Mouse (Mus musculus): ENCODE results near the gene Ankrd44. TPM values are rescaled to one million over a fixed set of nuclear protein-coding genes. Genes with fewer than 3 reads are reported as not detected.

The Ankrd44 gene
- polyA plus RNA-seq, 1 experiment from 2014 or later = 6.3 TPM

DNA sequence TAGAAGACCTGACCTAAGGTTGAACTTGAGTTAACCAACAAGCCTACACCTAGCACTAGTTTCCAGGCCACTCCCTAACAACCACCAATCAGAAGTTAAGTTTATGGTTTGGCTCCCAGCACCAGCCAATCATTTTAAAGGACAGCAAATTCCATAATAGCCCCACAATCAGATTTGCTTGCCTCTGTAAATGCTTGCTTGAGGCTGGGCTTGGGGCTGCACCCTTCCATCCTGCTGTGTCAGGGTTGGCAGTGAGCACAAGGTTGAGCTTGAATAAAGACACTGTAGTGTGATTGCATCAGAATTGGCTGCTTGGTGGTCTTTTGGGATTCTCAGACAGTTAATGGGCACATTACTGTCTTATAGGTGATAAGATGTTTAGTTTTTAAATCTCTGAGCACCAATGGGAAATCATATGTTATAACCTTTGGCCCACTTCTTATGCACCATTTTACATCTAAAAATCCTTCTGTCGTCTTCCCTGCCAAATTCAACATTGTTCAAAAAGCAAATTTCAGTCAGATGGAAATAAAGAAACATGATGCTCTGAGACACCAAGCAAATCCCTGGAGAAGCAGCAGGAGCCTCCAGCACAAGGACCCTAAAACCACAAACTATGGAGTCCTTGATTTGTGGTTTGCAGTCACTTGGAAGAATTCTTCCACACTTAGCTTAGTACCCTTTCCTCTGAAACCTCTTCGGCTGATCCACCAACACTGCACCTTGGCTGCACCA lies 119.9 kb downstream of the Ankrd44 start:
- Histone ChIP-seq H3K4me2 (no peak overlapping the region), H3K27me3 (replicated peaks) (no peaks in the 10 kb centered on the region), H3K9me3 (no peaks in the 10 kb centered on the region), H3K9ac (no peak overlapping the region), H3K27ac (replicated peaks) (no peak overlapping the region), H3K36me3 (no peaks in the 10 kb centered on the region), H3K4me3 (no peak overlapping the region), H3K4me1 (peaks cover 11% of the 10 kb centered on the region)
- WGBS = 71% methylated on average over 2 of the region's 2 CpGs
- ATAC-seq (ENCODE audit: extremely low read depth, insufficient number of reproducible peaks, low FRiP score, low TSS enrichment) = no peak

DNA sequence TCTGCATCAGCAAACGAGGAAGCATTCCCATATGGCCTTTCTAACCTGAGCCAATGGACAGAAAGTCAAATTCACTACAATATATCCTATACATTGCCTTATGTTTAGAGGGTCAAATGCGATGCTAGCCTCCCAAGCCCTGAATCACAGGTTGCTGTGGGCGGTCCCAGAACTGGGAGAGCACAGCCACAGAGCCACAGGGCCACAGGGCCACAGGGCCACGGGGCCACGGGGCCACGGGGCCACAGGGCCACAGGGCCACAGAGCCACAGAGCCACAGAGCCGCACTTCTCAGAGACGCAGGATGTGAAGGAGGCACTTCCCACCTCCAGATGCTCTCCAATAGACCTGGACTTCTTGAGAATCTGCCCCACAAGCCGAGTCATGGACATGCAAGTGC lies 121.8 kb downstream of the Ankrd44 start:
- Histone ChIP-seq H3K4me2 (no peak overlapping the region), H3K9me3 (no peaks in the 10 kb centered on the region), H3K4me1 (no peaks in the 10 kb centered on the region), H3K4me3 (no peak overlapping the region), H3K27ac (replicated peaks) (no peak overlapping the region), H3K9ac (no peak overlapping the region), H3K36me3 (no peaks in the 10 kb centered on the region), H3K27me3 (replicated peaks) (no peaks in the 10 kb centered on the region)
- ATAC-seq (ENCODE audit: extremely low read depth, insufficient number of reproducible peaks, low FRiP score, low TSS enrichment) = no peak
- WGBS = 90% methylated on average over 9 of the region's 9 CpGs

DNA sequence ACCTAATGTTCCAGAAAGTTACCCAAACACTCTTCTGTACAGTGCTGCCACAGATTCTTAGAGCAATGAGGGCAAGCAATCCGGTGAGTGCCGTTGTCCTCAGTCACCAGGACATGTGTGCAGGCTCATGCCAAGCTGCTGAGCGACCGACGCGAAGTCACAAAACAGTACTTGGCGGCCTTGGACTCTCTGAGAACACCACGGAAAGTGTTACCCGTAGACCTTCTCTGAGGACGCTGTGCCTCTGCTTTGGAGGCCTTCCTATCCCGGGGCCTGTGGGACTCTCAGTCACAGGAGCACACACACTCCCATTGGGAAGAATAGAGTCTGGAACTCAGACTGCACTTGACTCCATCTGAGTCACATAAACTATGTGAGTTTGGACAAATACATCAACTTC lies 123.5 kb downstream of the Ankrd44 start:
- WGBS = 68% methylated on average over 11 of the region's 11 CpGs
- ATAC-seq (ENCODE audit: extremely low read depth, insufficient number of reproducible peaks, low FRiP score, low TSS enrichment) = no peak

DNA sequence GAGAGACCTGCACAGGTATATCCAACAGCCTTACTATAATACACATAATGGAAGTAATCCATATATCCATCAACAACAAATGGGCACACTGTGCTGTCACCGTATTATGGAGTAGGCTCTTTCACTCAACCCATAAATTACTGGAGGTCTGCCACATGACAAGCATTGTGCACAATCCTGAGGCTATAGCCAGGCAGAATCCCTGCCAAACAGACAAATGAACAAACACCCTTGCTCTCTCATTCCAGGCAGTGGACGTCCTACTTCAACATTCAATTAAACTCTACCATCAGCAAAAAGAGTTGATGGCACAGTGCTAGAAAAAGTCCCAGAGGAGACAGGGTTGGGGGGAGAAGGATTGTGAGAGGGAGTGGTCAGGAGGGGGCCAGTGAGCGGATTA lies 124.9 kb downstream of the Ankrd44 start:
- H3K9me3 ChIP-seq = no peaks in the 10 kb centered on the region

More for the DNA sequence above, 123.5 kb downstream of the Ankrd44 start:
- H3K4me3 ChIP-seq = no peak overlapping the region
- no peaks in the 10 kb centered on the region for H3K27me3 ChIP-seq (replicated peaks)
- no peaks in the 10 kb centered on the region for H3K36me3 ChIP-seq
- H3K27ac ChIP-seq (replicated peaks) = no peak overlapping the region
- no peaks in the 10 kb centered on the region for H3K9me3 ChIP-seq
- no peak overlapping the region for H3K4me2 ChIP-seq
- H3K4me1 ChIP-seq = no peaks in the 10 kb centered on the region
- H3K9ac ChIP-seq = no peak overlapping the region

GRCm38 (mm10) chr1:54799421-54799820 lies 126.8 kb downstream of the Ankrd44 start:
- no peak for ATAC-seq (ENCODE audit: extremely low read depth, insufficient number of reproducible peaks, low FRiP score, low TSS enrichment)
- no peak overlapping the region for H3K9ac ChIP-seq
- H3K27me3 ChIP-seq (replicated peaks) = no peaks in the 10 kb centered on the region
- no peak overlapping the region for H3K27ac ChIP-seq (replicated peaks)
- H3K4me3 ChIP-seq = no peak overlapping the region
- H3K36me3 ChIP-seq = no peaks in the 10 kb centered on the region
- H3K4me1 ChIP-seq = peaks cover 4% of the 10 kb centered on the region
- H3K4me2 ChIP-seq = no peak overlapping the region
- 71% methylated on average over 1 of the region's 1 CpGs for WGBS
- H3K9me3 ChIP-seq = no peaks in the 10 kb centered on the region

More for the DNA sequence above, 124.9 kb downstream of the Ankrd44 start:
- Histone ChIP-seq H3K27ac (replicated peaks) (no peak overlapping the region), H3K36me3 (no peaks in the 10 kb centered on the region), H3K4me3 (no peak overlapping the region), H3K4me1 (no peaks in the 10 kb centered on the region), H3K9ac (no peak overlapping the region), H3K27me3 (replicated peaks) (no peaks in the 10 kb centered on the region), H3K4me2 (no peak overlapping the region)
- WGBS = 78% methylated on average over 2 of the region's 3 CpGs
- no peak for ATAC-seq (ENCODE audit: extremely low read depth, insufficient number of reproducible peaks, low FRiP score, low TSS enrichment)

- 61% methylated on average over 3 of the region's 3 CpGs for WGBS
- H3K4me1 ChIP-seq = peaks cover 8% of the 10 kb centered on the region
Measured at GRCm38 (mm10) chr1:54798415-54798814, 127.8 kb downstream of the Ankrd44 start.

DNA sequence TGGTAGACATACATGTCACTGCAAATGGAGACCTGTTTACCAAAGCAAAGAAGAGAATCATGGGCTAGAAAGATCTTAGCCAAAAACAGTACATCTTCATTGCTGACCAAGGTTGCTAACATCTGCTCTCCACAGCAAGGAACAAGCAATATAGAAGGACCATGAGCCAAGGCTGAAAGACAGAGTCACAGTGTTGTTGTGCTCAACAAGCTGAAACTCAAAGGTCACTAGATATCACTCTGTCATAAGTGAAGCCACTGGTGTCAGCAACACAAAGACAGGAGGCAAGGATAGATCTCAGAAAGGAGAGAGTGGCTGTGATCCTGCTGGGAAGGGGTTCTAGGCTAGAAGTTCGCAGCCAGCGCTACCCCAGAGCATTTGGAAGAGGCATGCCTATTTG lies 131.5 kb downstream of the Ankrd44 start:
- H3K9me3 ChIP-seq = no peaks in the 10 kb centered on the region
- no peak overlapping the region for H3K27ac ChIP-seq (replicated peaks)
- H3K4me3 ChIP-seq = no peak overlapping the region
- no peak overlapping the region for H3K4me2 ChIP-seq
- H3K9ac ChIP-seq = no peak overlapping the region
- H3K4me1 ChIP-seq = peaks cover 9% of the 10 kb centered on the region
- H3K27me3 ChIP-seq (replicated peaks) = no peaks in the 10 kb centered on the region
- no peak for ATAC-seq (ENCODE audit: extremely low read depth, insufficient number of reproducible peaks, low FRiP score, low TSS enrichment)
- 88% methylated on average over 2 of the region's 2 CpGs for WGBS
- H3K36me3 ChIP-seq = no peaks in the 10 kb centered on the region

More at GRCm38 (mm10) chr1:54798415-54798814, 127.8 kb downstream of the Ankrd44 start:
- no peak overlapping the region for H3K4me3 ChIP-seq
- H3K27ac ChIP-seq (replicated peaks) = no peak overlapping the region
- no peaks in the 10 kb centered on the region for H3K36me3 ChIP-seq
- H3K27me3 ChIP-seq (replicated peaks) = no peaks in the 10 kb centered on the region
- no peak for ATAC-seq (ENCODE audit: extremely low read depth, insufficient number of reproducible peaks, low FRiP score, low TSS enrichment)
- H3K9ac ChIP-seq = no peak overlapping the region
- H3K9me3 ChIP-seq = no peaks in the 10 kb centered on the region
- no peak overlapping the region for H3K4me2 ChIP-seq

- Histone ChIP-seq H3K27me3 (replicated peaks) (no peaks in the 10 kb centered on the region), H3K9me3 (no peaks in the 10 kb centered on the region), H3K4me3 (no peak overlapping the region), H3K36me3 (no peaks in the 10 kb centered on the region), H3K4me2 (no peak overlapping the region), H3K27ac (replicated peaks) (no peak overlapping the region), H3K9ac (no peak overlapping the region), H3K4me1 (peaks cover 25% of the 10 kb centered on the region)
- 60% methylated on average over 3 of the region's 3 CpGs for WGBS
- no peak for ATAC-seq (ENCODE audit: extremely low read depth, insufficient number of reproducible peaks, low FRiP score, low TSS enrichment)
Measured at GRCm38 (mm10) chr1:54791406-54791805, 134.8 kb downstream of the Ankrd44 start.

DNA sequence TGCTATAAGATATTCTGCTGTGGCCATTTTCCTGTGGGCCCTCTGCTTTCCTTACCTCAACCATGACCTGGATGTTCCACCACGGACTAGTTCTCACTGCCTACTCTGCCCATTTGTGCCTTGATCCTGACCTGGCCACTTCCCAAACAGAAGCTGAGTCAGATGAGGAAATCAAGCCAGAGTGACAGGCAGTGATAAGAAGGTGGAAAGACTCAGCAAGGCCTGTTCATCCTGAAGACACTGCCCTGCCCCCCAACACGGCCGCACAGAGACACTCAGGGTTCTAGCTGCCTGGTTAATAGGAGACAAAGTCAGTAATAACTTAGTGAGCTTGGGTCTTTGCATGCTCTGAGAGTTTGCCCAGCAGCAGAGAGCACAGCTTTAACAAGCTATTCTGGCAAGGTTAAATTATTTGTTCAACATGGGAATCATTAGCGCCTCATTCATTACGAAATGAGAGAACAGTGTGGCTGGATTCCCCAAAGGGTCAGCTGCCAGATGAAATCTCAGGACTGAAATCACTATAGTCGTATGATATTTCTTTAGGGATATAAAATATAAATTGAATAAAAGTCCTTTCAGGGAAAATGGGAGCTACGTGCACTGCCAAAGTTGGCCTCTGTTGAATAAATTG lies 136.7 kb downstream of the Ankrd44 start:
- no peaks in the 10 kb centered on the region for H3K27me3 ChIP-seq (replicated peaks)
- H3K4me1 ChIP-seq = peaks cover 21% of the 10 kb centered on the region
- H3K9ac ChIP-seq = no peak overlapping the region
- no peak overlapping the region for H3K4me3 ChIP-seq
- no peak; the same call in 1 of the 2 replicates for ATAC-seq (ENCODE audit: extremely low read depth, insufficient number of reproducible peaks, low FRiP score, low TSS enrichment)
- no peak overlapping the region for H3K4me2 ChIP-seq
- no peak overlapping the region for H3K27ac ChIP-seq (replicated peaks)
- H3K9me3 ChIP-seq = no peaks in the 10 kb centered on the region
- 0 out of 2 replicates have a peak, but pooled peaks cover under 1% of the 10 kb centered on the region for H3K36me3 ChIP-seq
- WGBS = 50% methylated on average over 7 of the region's 7 CpGs

DNA sequence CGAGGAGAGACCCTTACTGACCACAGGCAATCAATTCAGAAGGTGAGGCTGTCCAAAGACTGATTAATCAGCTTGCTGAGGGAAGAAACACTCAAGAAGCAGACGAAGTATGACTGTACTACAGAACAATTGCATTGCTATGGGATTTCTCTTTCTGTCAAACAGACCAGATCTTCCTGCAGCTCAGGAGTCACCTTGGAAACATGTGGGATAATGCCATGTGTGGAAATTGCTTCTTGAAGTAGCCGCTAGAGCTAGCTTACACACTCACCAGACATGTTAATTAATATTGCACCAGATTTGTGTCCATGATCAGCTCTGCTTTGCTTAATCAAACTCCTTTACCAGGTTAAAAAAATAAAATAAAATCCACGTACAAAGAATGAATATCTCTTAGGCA lies 137.8 kb downstream of the Ankrd44 start:
- Histone ChIP-seq H3K4me1 (peaks cover 17% of the 10 kb centered on the region), H3K27ac (replicated peaks) (no peak overlapping the region), H3K9ac (no peak overlapping the region), H3K36me3 (0 out of 2 replicates have a peak, but pooled peaks cover 2% of the 10 kb centered on the region), H3K9me3 (no peaks in the 10 kb centered on the region), H3K4me3 (no peak overlapping the region), H3K27me3 (replicated peaks) (no peaks in the 10 kb centered on the region), H3K4me2 (no peak overlapping the region)
- no peak for ATAC-seq (ENCODE audit: extremely low read depth, insufficient number of reproducible peaks, low FRiP score, low TSS enrichment)
- 52% methylated on average over 4 of the region's 4 CpGs for WGBS

DNA sequence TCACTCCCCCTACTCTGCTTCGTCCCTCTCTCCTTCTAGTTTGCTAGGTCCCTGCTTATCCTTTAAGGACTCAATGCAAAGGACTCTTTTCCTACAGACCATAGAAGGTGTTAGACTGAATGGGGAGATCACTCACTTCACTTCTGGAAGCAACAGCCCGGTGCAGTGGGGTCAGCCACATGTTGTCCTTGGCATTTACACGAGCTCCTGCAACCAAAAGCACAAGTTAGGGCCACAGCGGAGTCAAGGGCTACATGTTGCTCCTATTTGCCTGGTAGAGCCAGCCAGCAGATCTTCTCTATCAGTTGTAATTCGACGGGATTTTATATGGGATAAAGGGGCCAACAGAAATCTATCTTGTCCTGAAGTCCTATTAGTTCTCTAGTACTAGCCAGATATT lies 148.0 kb downstream of the Ankrd44 start:
- Histone ChIP-seq H3K4me3 (no peak overlapping the region), H3K27ac (replicated peaks) (no peak overlapping the region), H3K4me2 (no peak overlapping the region), H3K9ac (no peak overlapping the region), H3K4me1 (peaks cover 6% of the 10 kb centered on the region), H3K36me3 (no peaks in the 10 kb centered on the region), H3K9me3 (peaks cover 2% of the 10 kb centered on the region; the same call in 1 of the 2 replicates), H3K27me3 (replicated peaks) (no peaks in the 10 kb centered on the region)
- 86% methylated on average over 6 of the region's 6 CpGs for WGBS
- no peak for ATAC-seq (ENCODE audit: extremely low read depth, insufficient number of reproducible peaks, low FRiP score, low TSS enrichment)

DNA sequence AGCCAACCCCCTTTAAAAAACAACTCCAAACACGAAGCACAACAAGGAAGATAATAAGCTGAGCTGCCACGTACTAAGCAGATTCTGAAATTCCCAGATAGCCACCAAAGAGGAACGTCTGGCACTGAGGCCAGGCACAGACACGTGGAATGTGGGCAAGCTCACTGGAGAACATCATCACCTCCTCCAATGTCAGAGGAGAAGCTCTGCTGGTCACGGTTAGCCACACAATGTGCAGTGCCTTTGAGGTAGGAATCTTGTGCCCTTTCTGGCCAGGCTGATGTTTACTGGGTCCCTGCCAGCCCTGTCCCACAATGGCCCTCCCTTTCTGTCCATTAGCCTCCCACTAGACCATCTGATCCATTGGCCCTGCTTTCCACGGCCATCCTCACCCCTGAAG lies 149.1 kb downstream of the Ankrd44 start:
- no peaks in the 10 kb centered on the region for H3K36me3 ChIP-seq
- no peak overlapping the region for H3K9ac ChIP-seq
- peaks cover 2% of the 10 kb centered on the region; the same call in 1 of the 2 replicates for H3K9me3 ChIP-seq
- H3K4me3 ChIP-seq = no peak overlapping the region
- H3K27me3 ChIP-seq (replicated peaks) = no peaks in the 10 kb centered on the region
- no peak overlapping the region for H3K27ac ChIP-seq (replicated peaks)
- no peak for ATAC-seq (ENCODE audit: extremely low read depth, insufficient number of reproducible peaks, low FRiP score, low TSS enrichment)
- WGBS = 34% methylated on average over 6 of the region's 6 CpGs
- peaks cover 6% of the 10 kb centered on the region for H3K4me1 ChIP-seq
- H3K4me2 ChIP-seq = no peak overlapping the region
